9 mouse cellular contexts compared by ENCODE assay signal in the genomic region with DNA sequence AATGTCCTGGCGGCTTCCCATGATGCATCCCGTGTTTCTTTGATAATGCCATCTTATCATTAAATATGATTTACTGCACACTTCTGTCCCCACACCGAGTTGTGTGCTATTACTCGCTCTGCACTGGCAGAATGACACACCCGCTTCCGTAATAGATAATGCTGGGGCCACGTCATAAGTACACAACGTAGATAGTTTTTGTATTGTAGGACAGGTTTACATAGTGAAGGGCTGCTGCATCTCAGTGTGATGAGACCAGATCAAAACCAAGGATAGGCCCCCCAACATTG. TPM values are rescaled to one million over a fixed set of nuclear protein-coding genes. Genes with fewer than 3 reads are reported as not detected.
DNase-seq lines count a peak whose midpoint lies in the region; ATAC-seq lines count a peak whose summit lies in the region.
"Had no signal": no experiment of that assay in that cellular context is flagged by ENCODE, and none has a peak within 500 bp of the region (broad histone marks: within the 10 kb centered on the region; RNA-seq: fewer than 3 reads in every experiment).

No protein-coding gene starts in this region.

- DNase-seq in heart, postnatal 4 days: no peak
- DNase-seq in MN1 (ENCODE audit: low spot score): peak; percentile 30
- no peak for DNase-seq in gastrocnemius, adult 18-20 months (ENCODE audit: low spot score)
- DNase-seq in thymus, postnatal 10 days (ENCODE audit: low spot score in 2 of 2): no peak
- no peak for DNase-seq in urinary bladder, postnatal 36 days (ENCODE audit: low spot score in 2 of 2)
- DNase-seq: spleen, adult 18-20 months had no signal

- H3K36me3 ChIP-seq in heart, embryonic 15.5 days: no peaks in the 10 kb centered on the region
- no peaks in the 10 kb centered on the region for H3K36me3 ChIP-seq in hindbrain, embryonic 13.5 days

- peak overlapping the region; percentile 56 for H3K4me2 ChIP-seq in heart, embryonic 15.5 days
- H3K4me2 ChIP-seq in hindbrain, embryonic 13.5 days: no peak overlapping the region

- ATAC-seq in heart, embryonic 15.5 days (replicated peaks; ENCODE audit: insufficient number of reproducible peaks, insufficient read depth, low FRiP score, low read depth): no peak
- no peak; the same call in 1 of the 2 replicates for ATAC-seq in hindbrain, embryonic 13.5 days (ENCODE audit: low FRiP score)
- peak; percentile 67 for ATAC-seq in megakaryocyte-erythroid progenitor cell, adult 5-6 weeks (replicated peaks; ENCODE audit: low FRiP score, low TSS enrichment, poor library complexity, severe bottlenecking)

- 0 out of 2 replicates have a peak overlapping the region, but pooled peaks have one; percentile 14 for H3K9ac ChIP-seq in heart, embryonic 15.5 days
- 0 out of 2 replicates have a peak overlapping the region, but pooled peaks have one; percentile 49 for H3K9ac ChIP-seq in hindbrain, embryonic 13.5 days

- peaks cover 69% of the 10 kb centered on the region for H3K4me1 ChIP-seq in heart, embryonic 15.5 days (replicated peaks)
- H3K4me1 ChIP-seq in hindbrain, embryonic 13.5 days (replicated peaks): peaks cover 55% of the 10 kb centered on the region

- no peaks in the 10 kb centered on the region for H3K9me3 ChIP-seq in heart, embryonic 15.5 days (replicated peaks)
- no peaks in the 10 kb centered on the region for H3K9me3 ChIP-seq in hindbrain, embryonic 13.5 days

- H3K27ac ChIP-seq in heart, embryonic 15.5 days: peak overlapping the region; percentile 95
- H3K27ac ChIP-seq in hindbrain, embryonic 13.5 days: peak overlapping the region; percentile 80

- no peaks in the 10 kb centered on the region for H3K27me3 ChIP-seq in heart, embryonic 15.5 days
- no peaks in the 10 kb centered on the region for H3K27me3 ChIP-seq in hindbrain, embryonic 13.5 days

- no peak overlapping the region for H3K4me3 ChIP-seq in heart, embryonic 15.5 days
- H3K4me3 ChIP-seq in hindbrain, embryonic 13.5 days: no peak overlapping the region

- WGBS in heart, embryonic 15.5 days: 35% methylated on average over 8 of the region's 8 CpGs
- WGBS in hindbrain, embryonic 13.5 days: 80% methylated on average over 8 of the region's 8 CpGs

RNA-seq across cellular contexts. Expression of a gene that starts 24.4 kb away (rescaled TPM):
- polyA plus RNA-seq in heart, embryonic 15.5 days (2015; fragmentation: Nextera tagmentation; extraction: Ambion mirVana): 13.8 and 15.7 TPM in 2 replicates
- 10 to 100 TPM; 34.9 to 35.9 TPM for total RNA-seq in heart, postnatal 4 days (2021)
- polyA plus RNA-seq in hindbrain, embryonic 13.5 days (2015; fragmentation: Nextera tagmentation; extraction: Ambion mirVana): 23.5 and 24.1 TPM in 2 replicates
- total RNA-seq in megakaryocyte-erythroid progenitor cell, adult 5-6 weeks (2014; fragmentation: Nextera tagmentation): 48.6 and 59.4 TPM in 2 replicates
- 22.7 and 29.6 TPM in 2 replicates for total RNA-seq in megakaryocyte-erythroid progenitor cell, adult 5-6 weeks (2017)
- total RNA-seq in gastrocnemius, adult 18-20 months (2021): 100 to 1,000 TPM in 1 of 2 experiments, 10 to 100 TPM in 1; 87.0 to 114 TPM
